ENCODE assay signal across 11 mouse cellular contexts in the genomic region with DNA sequence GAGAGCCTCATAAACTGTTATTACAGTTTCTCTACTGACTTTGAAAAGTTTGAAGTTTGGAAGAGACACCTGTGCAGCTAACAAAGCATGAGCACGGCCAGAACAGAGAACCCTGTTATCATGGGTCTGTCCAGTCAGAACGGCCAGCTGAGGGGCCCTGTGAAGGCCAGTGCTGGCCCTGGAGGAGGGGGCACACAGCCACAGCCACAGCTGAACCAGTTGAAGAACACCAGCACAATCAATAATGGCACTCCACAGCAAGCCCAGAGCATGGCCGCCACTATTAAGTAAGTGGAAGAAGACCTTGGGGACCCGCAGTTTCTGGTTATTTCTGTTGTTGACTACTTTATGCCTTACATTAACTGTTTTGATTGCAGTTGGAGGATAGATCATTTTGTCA. TPM values are rescaled to one million over a fixed set of nuclear protein-coding genes. Genes with fewer than 3 reads are reported as not detected.
DNase-seq lines count a peak whose midpoint lies in the region; ATAC-seq and TF ChIP-seq lines count a peak whose summit lies in the region.
"Had no signal": no experiment of that assay in that cellular context is flagged by ENCODE, and none has a peak within 500 bp of the region (broad histone marks: within the 10 kb centered on the region; RNA-seq: fewer than 3 reads in every experiment).

No protein-coding gene starts in this region.

- H3K9me3 ChIP-seq in forebrain, embryonic 13.5 days (replicated peaks) = no peaks in the 10 kb centered on the region
- H3K9me3 ChIP-seq in limb, embryonic 10.5 days (replicated peaks) = no peaks in the 10 kb centered on the region
- no peaks in the 10 kb centered on the region for H3K9me3 ChIP-seq in neural tube, embryonic 14.5 days (ENCODE audit: control insufficient read depth, low read length)

- ATAC-seq in forebrain, embryonic 13.5 days = no peak
- no peak for ATAC-seq in neural tube, embryonic 14.5 days (ENCODE audit: low read depth)

- H3K4me1 ChIP-seq in lung, adult 2 months (ENCODE audit: control insufficient read depth, insufficient read depth, low read length) = peaks cover 17% of the 10 kb centered on the region
- peaks cover 50% of the 10 kb centered on the region for H3K4me1 ChIP-seq in forebrain, embryonic 13.5 days
- H3K4me1 ChIP-seq in limb, embryonic 10.5 days = peaks cover 19% of the 10 kb centered on the region
- peaks cover 36% of the 10 kb centered on the region for H3K4me1 ChIP-seq in neural tube, embryonic 14.5 days (ENCODE audit: control insufficient read depth, insufficient read depth, low read length)

- H3K4me2 ChIP-seq in forebrain, embryonic 13.5 days = peak overlapping the region; percentile 51
- peak overlapping the region; percentile 33 for H3K4me2 ChIP-seq in neural tube, embryonic 14.5 days (ENCODE audit: low read depth, low read length)

- peaks cover 44% of the 10 kb centered on the region for H3K36me3 ChIP-seq in forebrain, embryonic 13.5 days (ENCODE audit: poor library complexity, severe bottlenecking)
- peaks cover 54% of the 10 kb centered on the region for H3K36me3 ChIP-seq in limb, embryonic 10.5 days
- H3K36me3 ChIP-seq in neural tube, embryonic 14.5 days (ENCODE audit: control insufficient read depth, insufficient read depth, low read length) = peaks cover 24% of the 10 kb centered on the region

- TF ChIP-seq POLR2A in lung, adult 2 months (IDR thresholded peaks at IDR 0.05; ENCODE audit: borderline replicate concordance, extremely low read depth, low read depth, low read length) = no peak

- no peak overlapping the region for H3K27ac ChIP-seq in forebrain, embryonic 13.5 days
- no peak overlapping the region for H3K27ac ChIP-seq in limb, embryonic 10.5 days
- H3K27ac ChIP-seq in neural tube, embryonic 14.5 days (ENCODE audit: low read depth, low read length) = no peak overlapping the region
- H3K27ac ChIP-seq: macrophage had no signal

- TF ChIP-seq CTCF in lung, adult 2 months (IDR thresholded peaks at IDR 0.05; ENCODE audit: insufficient read depth, low read length) = no peak

- H3K4me3 ChIP-seq in lung, adult 2 months (replicated peaks; ENCODE audit: extremely low read depth, low read depth, low read length) = peak overlapping the region; percentile 13
- H3K4me3 ChIP-seq in forebrain, embryonic 13.5 days = peak overlapping the region; percentile 18
- peak overlapping the region; percentile 18; the same call in 1 of the 2 replicates for H3K4me3 ChIP-seq in limb, embryonic 10.5 days
- peak overlapping the region; percentile 6; the same call in 1 of the 2 replicates for H3K4me3 ChIP-seq in neural tube, embryonic 14.5 days (ENCODE audit: low read depth, low read length)

- no peak overlapping the region; the same call in 1 of the 2 replicates for H3K9ac ChIP-seq in forebrain, embryonic 13.5 days
- H3K9ac ChIP-seq in neural tube, embryonic 14.5 days (replicated peaks; ENCODE audit: low read depth, low read length) = no peak overlapping the region

- WGBS in lung, adult 2 months = 27% methylated on average over 4 of the region's 4 CpGs
- WGBS in forebrain, embryonic 13.5 days = 73% methylated on average over 4 of the region's 4 CpGs
- WGBS in limb, embryonic 10.5 days = 84% methylated on average over 4 of the region's 4 CpGs
- WGBS in neural tube, embryonic 14.5 days = 55% methylated on average over 4 of the region's 4 CpGs

- no peaks in the 10 kb centered on the region for H3K27me3 ChIP-seq in forebrain, embryonic 13.5 days
- H3K27me3 ChIP-seq in limb, embryonic 10.5 days (ENCODE audit: low read depth, poor library complexity, severe bottlenecking) = no peaks in the 10 kb centered on the region
- no peaks in the 10 kb centered on the region for H3K27me3 ChIP-seq in neural tube, embryonic 14.5 days (ENCODE audit: control insufficient read depth, insufficient read depth, low read length)

- no peak for DNase-seq in lung, adult 2 months
- no peak for DNase-seq in lung, postnatal 10 days
- no peak for DNase-seq in limb, embryonic 10.5 days (ENCODE audit: low spot score)
- no peak for DNase-seq in cerebellum, adult 9-11 months
- DNase-seq in left cerebral cortex, adult 11 months (ENCODE audit: low spot score) = no peak
- DNase-seq in frontal cortex, adult 2 months (ENCODE audit: extremely low spot score in 1 of 2, low spot score in 1 of 2) = no peak
- DNase-seq: cerebellum, adult 11 months; gastrocnemius, postnatal 10 days had no signal

RNA-seq across cellular contexts. Expression of gene Ddx6, which starts 2.6 kb away (rescaled TPM):
- polyA plus RNA-seq in lung, adult 2 months (2012; rRNA removed) = 17.4 and 24.2 TPM in 2 replicates
- polyA plus RNA-seq in forebrain, embryonic 13.5 days (2015; fragmentation: Nextera tagmentation; extraction: Ambion mirVana) = 28.1 and 30.0 TPM in 2 replicates
- 17.2 and 23.3 TPM in 2 replicates for polyA plus RNA-seq in limb, embryonic 10.5 days (2016; fragmentation: Nextera tagmentation; extraction: Ambion mirVana)
- 20.2 and 33.8 TPM in 2 replicates for polyA plus RNA-seq in neural tube, embryonic 14.5 days (2014; fragmentation: Nextera tagmentation; extraction: Ambion mirVana)
- 40.9 and 44.6 TPM in 2 replicates for polyA plus RNA-seq in frontal cortex, adult 2 months (2012; rRNA removed)

RNA-seq across cellular contexts. Expression of gene Cxcr5, which starts 45.6 kb away (rescaled TPM):
- polyA plus RNA-seq in lung, adult 2 months (2012; rRNA removed) = 6.0 TPM in 2 replicates
- polyA plus RNA-seq in forebrain, embryonic 13.5 days (2015; fragmentation: Nextera tagmentation; extraction: Ambion mirVana) = not detected in 2 replicates
- not detected in 2 replicates for polyA plus RNA-seq in limb, embryonic 10.5 days (2016; fragmentation: Nextera tagmentation; extraction: Ambion mirVana)
- polyA plus RNA-seq in neural tube, embryonic 14.5 days (2014; fragmentation: Nextera tagmentation; extraction: Ambion mirVana) = not detected in 2 replicates
- 0.04 TPM in 1 of 2 replicates, not detected in the other for polyA plus RNA-seq in frontal cortex, adult 2 months (2012; rRNA removed)
- polyA plus RNA-seq: macrophage had no signal
